Mouse (Mus musculus) heart, embryonic 10.5 days (tissue): ENCODE data around the gene Gm20388. TPM values are rescaled to one million over a fixed set of nuclear protein-coding genes. Genes with fewer than 3 reads are reported as not detected.

Source experiments
- DNase-seq: peaks from one replicate; pipeline ENCODE4 v3.0.0-alpha.2; 2017; ENCODE audit warnings: low spot score
- H3K27ac ChIP-seq: fragments of 300-500 bp; sonication (generic); 2 replicates; pipeline ENCODE4 v1.5.1; 2016; ENCODE audit warnings: mild to moderate bottlenecking
- H3K27me3 ChIP-seq: fragments of 300-500 bp; sonication (generic); 2 replicates; pipeline ENCODE4 v1.6.1; 2016; ENCODE audit warnings: mild to moderate bottlenecking; ENCODE audit not compliant: poor library complexity, insufficient read depth, severe bottlenecking
- H3K36me3 ChIP-seq: fragments of 300-500 bp; sonication (generic); 2 replicates; pipeline ENCODE4 v1.6.1; 2016; ENCODE audit warnings: mild to moderate bottlenecking, moderate library complexity
- H3K4me1 ChIP-seq: fragments of 300-500 bp; sonication (generic); 2 replicates; pipeline ENCODE4 v1.6.1; 2016; ENCODE audit warnings: mild to moderate bottlenecking
- H3K4me3 ChIP-seq: fragments of 300-500 bp; sonication (generic); 2 replicates; pipeline ENCODE4 v1.5.1; 2016; ENCODE audit warnings: mild to moderate bottlenecking, moderate library complexity
- H3K9me3 ChIP-seq: fragments of 300-500 bp; sonication (generic); 2 replicates; pipeline ENCODE4 v1.6.1; 2016; ENCODE audit warnings: mild to moderate bottlenecking, moderate library complexity
- WGBS: fragments of 180-500 bp; shearing (Covaris S2); methylation state at CpG from one replicate; pipeline ENCODE4 v1.1.7; 2016; 5-methylcytosine and 5-hydroxymethylcytosine counted together
- polyA plus RNA-seq: library from polyadenylated mRNA; unstranded; fragments of >200 nt; fragmentation: Nextera tagmentation; extraction: Ambion mirVana; gene quantifications from 2 replicates; pipeline ENCODE4 v1.2.1, GENCODE M21; 2016

Gene Gm20388
- polyA plus RNA-seq, 1 experiment from 2014 or later, result 4.5 TPM

DNA sequence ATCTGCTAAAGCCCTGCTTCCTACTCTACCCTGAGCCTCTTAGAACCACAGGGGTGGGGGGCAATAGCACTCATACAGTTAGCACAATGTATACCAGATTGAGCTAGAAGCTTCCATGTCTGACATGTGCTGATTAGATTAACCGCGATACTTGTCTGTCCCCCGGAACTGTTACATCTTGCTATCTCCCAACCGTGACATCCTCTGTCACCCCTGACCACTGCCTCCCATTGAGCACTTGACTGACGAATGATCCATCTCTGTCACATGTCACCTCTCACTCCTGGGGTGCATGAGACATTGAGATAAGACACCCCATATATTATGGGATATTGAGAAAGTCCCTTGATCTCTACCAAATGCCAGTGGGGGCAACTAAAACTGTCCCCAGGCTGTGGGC is 115.6 kb downstream of the Gm20388 start:
- Histone ChIP-seq H3K36me3 (no peaks in the 10 kb centered on the region), H3K4me3 (no peak overlapping the region), H3K27me3 (peaks cover 29% of the 10 kb centered on the region; the same call in 1 of the 2 replicates), H3K27ac (no peak overlapping the region), H3K4me1 (peaks cover 22% of the 10 kb centered on the region), H3K9me3 (no peaks in the 10 kb centered on the region)
- DNase-seq, result no peak
- 38% methylated on average over 5 of the region's 5 CpGs for WGBS

DNA sequence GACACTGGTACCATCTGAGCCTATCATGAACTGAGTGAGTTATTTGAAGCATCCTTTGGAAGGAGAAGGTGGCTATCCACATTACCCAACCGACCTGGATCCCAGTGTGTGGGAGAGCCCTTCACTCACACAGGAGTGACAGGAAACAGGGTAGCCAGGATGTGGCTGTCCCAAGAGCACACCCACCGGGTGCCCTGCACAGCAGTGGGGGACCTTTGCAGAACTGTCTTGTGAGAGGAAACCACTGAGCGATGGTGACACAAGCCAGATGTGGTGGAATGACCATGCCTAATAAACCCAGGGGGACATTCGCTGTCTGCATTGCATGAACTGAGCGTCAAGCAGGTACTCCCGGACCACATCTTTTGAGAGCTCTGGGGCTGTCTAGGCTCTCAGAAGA is 116.3 kb downstream of the Gm20388 start:
- Histone ChIP-seq H3K4me3 (no peak overlapping the region), H3K4me1 (peaks cover 22% of the 10 kb centered on the region), H3K27me3 (peaks cover 21% of the 10 kb centered on the region; the same call in 1 of the 2 replicates), H3K27ac (no peak overlapping the region), H3K9me3 (no peaks in the 10 kb centered on the region), H3K36me3 (no peaks in the 10 kb centered on the region)
- DNase-seq, result no peak
- 80% methylated on average over 6 of the region's 6 CpGs for WGBS

DNA sequence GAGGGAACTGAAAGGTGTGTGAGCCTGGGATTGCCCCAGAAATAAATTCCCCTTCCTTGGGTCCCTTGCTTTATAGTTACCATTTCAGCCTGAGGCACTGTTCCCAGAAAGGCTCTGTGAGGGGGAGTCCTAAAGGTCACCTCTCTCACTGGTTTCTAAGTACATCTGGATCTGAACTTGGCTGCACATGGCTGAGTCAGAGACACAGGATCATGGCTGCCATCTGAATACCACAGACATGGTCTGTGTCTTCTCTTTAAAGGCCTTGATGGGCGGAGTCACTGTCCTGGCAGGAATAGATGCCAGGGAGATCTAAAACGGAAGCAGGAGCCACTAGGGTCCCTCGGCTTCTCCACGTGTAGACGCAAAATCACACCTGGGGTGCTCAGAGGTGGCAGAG is 119.8 kb downstream of the Gm20388 start:
- H3K36me3 ChIP-seq, result no peaks in the 10 kb centered on the region

DNA sequence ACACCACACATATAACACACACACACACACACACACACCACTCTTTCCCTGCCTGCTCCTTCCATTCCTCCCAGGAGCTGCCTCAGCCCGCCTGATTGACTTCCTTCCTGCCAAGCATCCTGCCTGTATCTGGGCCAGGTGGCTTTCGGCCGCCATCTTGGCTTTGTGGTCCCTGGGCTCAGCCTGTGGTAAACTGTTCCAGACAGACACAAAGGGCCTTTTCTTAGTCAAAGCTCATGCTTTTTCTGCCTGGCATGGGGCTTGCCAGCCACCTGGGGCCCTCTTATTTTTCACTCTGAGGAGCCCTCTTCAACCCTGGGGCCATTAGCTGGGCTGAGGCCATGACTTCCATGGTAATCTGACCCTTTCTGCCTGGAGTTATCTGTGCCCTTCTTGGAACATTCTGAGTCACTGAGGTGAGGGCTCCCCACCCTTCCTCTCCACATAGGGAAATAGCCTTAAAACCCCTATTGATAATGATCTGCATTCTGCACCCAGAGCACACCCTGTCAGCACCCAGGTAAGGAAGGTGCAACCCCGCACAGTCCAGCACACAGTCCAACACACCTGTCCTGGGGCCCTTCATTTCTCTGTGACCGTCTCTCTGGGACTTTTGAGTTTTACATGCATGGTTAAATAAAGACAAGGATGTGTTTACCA is 122.0 kb downstream of the Gm20388 start:
- no peaks in the 10 kb centered on the region for H3K36me3 ChIP-seq
- 85% methylated on average over 5 of the region's 5 CpGs for WGBS
- H3K9me3 ChIP-seq, result no peaks in the 10 kb centered on the region
- DNase-seq, result no peak
- no peak overlapping the region for H3K4me3 ChIP-seq
- no peak overlapping the region for H3K27ac ChIP-seq
- H3K27me3 ChIP-seq, result peaks cover 13% of the 10 kb centered on the region
- peaks cover 43% of the 10 kb centered on the region for H3K4me1 ChIP-seq

More for the DNA sequence above, 119.8 kb downstream of the Gm20388 start:
- Histone ChIP-seq H3K4me1 (peaks cover 35% of the 10 kb centered on the region), H3K4me3 (no peak overlapping the region), H3K27me3 (no peaks in the 10 kb centered on the region), H3K27ac (no peak overlapping the region), H3K9me3 (no peaks in the 10 kb centered on the region)
- no peak for DNase-seq
- WGBS, result 67% methylated on average over 5 of the region's 5 CpGs

DNA sequence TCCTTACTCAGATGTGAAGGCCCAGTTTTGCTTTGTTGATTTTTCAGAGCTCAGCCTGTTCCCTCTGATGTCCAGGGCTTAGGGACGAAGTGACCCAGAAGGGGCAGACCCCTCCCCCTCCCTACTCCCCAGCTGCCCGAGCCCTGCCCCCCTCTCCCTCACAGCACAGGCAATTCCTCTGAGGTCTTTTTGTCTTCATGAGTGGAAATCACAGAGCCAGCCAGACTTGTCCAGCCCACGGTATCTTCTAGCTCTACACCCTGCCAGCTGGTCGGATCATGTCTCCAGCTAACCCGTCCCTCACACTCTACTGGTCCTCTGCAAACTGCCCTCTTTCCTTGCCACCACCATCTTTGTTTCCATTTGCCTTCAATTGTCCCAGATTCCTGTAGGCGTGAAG is 123.8 kb downstream of the Gm20388 start:
- WGBS, result 51% methylated on average over 6 of the region's 6 CpGs
- Histone ChIP-seq H3K4me3 (no peak overlapping the region), H3K27me3 (peaks cover 24% of the 10 kb centered on the region), H3K27ac (peak overlapping the region; percentile 49), H3K4me1 (peaks cover 51% of the 10 kb centered on the region), H3K9me3 (no peaks in the 10 kb centered on the region), H3K36me3 (no peaks in the 10 kb centered on the region)
- DNase-seq, result no peak

DNA sequence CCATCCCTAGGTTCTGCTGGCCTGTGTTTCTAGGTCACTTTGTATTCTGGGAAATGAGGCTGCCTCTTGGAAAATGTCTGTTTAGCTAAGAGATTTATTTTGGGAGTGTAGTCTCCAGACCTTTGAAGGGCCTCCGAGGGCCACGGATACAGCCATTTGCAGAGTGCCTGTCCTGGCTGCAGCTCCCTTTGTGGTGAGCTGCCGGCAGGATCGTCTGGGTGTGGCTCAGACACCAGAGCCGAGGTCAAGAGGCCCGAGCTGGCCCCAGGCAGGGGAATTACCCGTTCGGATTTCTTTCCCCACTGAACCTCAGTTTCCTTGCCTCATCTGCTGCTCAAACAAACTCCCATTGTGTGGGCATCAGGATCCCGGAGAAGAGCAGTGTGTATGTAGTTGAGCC is 125.5 kb downstream of the Gm20388 start:
- no peaks in the 10 kb centered on the region for H3K9me3 ChIP-seq
- H3K27ac ChIP-seq, result peak overlapping the region; percentile 78
- 14% methylated on average over 9 of the region's 9 CpGs for WGBS
- H3K4me3 ChIP-seq, result peak overlapping the region; percentile 16; the same call in 1 of the 2 replicates
- peaks cover 24% of the 10 kb centered on the region for H3K27me3 ChIP-seq
- H3K36me3 ChIP-seq, result no peaks in the 10 kb centered on the region
- H3K4me1 ChIP-seq, result peaks cover 59% of the 10 kb centered on the region
- DNase-seq, result no peak

DNA sequence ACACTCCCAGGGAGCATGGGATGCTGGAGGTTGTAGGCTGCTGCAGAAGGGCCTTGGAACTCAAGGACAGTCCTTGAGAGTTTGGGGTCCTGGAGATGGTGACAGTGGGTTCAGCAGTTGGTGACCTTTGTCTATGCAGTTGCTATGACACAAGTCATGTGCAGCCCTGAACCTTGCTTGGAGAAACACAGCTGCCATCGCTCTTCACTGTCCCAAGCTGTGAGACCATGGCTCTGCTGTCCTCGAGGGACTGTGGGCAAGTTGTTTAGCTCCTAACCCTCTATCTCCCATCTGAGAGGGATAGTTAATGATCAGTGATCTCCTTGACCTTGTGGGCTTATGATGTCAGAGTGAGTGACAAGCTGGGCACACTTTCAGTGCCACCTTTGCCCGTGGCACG is 125.9 kb downstream of the Gm20388 start:
- peaks cover 24% of the 10 kb centered on the region for H3K27me3 ChIP-seq
- no peaks in the 10 kb centered on the region for H3K36me3 ChIP-seq
- peaks cover 63% of the 10 kb centered on the region for H3K4me1 ChIP-seq
- H3K27ac ChIP-seq, result peak overlapping the region; percentile 78
- DNase-seq, result no peak
- WGBS, result 82% methylated on average over 4 of the region's 4 CpGs
- H3K4me3 ChIP-seq, result peak overlapping the region; percentile 16; the same call in 1 of the 2 replicates
- H3K9me3 ChIP-seq, result no peaks in the 10 kb centered on the region

DNA sequence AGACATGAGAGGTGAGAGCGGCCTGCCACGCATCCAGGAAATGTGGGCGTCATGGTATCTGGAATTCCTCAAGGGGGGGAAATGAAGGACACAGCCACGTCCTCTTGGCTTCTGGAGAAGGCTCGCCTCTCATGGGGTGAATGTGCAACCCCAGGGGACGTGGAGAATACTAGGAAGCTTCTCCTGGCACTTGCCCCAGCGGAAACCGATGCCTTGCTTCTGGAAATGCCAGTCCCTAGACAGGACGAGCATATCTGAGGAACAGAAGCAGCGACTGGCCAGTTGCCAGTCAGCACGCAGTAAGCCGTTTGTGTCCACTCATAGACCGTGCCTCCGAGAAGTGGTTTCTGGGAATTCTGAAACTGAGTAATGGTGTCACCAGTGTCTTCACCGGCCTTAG is 126.6 kb downstream of the Gm20388 start:
- Histone ChIP-seq H3K4me3 (no peak overlapping the region; the same call in 1 of the 2 replicates), H3K9me3 (no peaks in the 10 kb centered on the region), H3K27me3 (peaks cover 24% of the 10 kb centered on the region), H3K36me3 (no peaks in the 10 kb centered on the region), H3K27ac (peak overlapping the region; percentile 78; the same call in 1 of the 2 replicates), H3K4me1 (peaks cover 63% of the 10 kb centered on the region)
- 63% methylated on average over 15 of the region's 15 CpGs for WGBS
- DNase-seq, result no peak

DNA sequence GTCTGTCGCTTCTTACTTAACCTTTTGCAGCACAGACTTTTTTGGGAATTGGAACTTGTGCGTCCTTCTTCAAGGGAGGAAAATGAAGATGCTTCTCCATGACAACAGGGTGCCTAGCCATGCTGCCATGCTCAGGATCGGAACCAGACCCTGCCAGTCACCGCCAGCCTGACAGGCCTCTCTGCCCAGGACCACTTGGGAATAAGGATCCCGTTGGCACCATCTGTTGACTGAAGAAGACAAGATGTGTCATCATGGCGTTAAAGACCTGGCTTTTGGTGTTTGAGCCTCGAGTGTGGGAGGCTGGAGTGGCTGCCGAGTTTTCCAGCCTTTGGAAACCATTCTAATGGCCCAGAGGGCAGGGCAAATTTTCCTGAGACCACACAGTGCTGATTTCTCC is 127.0 kb downstream of the Gm20388 start:
- H3K27me3 ChIP-seq, result peaks cover 25% of the 10 kb centered on the region
- H3K36me3 ChIP-seq, result no peaks in the 10 kb centered on the region
- 77% methylated on average over 8 of the region's 8 CpGs for WGBS
- H3K9me3 ChIP-seq, result no peaks in the 10 kb centered on the region
- no peak for DNase-seq
- no peak overlapping the region for H3K27ac ChIP-seq
- H3K4me3 ChIP-seq, result no peak overlapping the region
- peaks cover 63% of the 10 kb centered on the region for H3K4me1 ChIP-seq

DNA sequence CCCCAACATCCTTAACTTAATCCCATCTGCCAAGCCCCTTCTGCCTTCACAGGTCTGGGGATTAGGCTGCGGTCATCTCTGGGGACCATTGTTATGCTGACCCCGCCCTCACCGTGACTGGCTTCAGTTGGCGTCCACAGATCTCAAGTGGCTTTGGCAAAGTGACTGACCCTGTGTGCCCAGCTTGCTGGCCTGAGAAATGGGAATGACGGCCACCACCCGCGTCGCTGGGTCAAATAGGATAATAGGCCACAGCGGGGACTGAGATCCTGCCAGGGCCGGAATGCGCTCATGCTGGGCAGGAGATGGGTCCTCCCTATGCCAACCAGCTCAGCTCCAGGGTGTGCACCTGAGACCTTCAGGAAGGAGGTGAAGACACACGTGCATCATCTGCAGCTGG is 128.1 kb downstream of the Gm20388 start:
- no peak for DNase-seq
- H3K27me3 ChIP-seq, result peaks cover 37% of the 10 kb centered on the region
- peaks cover 64% of the 10 kb centered on the region for H3K4me1 ChIP-seq
- no peaks in the 10 kb centered on the region for H3K36me3 ChIP-seq
- H3K4me3 ChIP-seq, result no peak overlapping the region
- 0 out of 2 replicates have a peak overlapping the region, but pooled peaks have one; percentile 1 for H3K27ac ChIP-seq
- WGBS, result 89% methylated on average over 12 of the region's 12 CpGs
- H3K9me3 ChIP-seq, result no peaks in the 10 kb centered on the region

DNA sequence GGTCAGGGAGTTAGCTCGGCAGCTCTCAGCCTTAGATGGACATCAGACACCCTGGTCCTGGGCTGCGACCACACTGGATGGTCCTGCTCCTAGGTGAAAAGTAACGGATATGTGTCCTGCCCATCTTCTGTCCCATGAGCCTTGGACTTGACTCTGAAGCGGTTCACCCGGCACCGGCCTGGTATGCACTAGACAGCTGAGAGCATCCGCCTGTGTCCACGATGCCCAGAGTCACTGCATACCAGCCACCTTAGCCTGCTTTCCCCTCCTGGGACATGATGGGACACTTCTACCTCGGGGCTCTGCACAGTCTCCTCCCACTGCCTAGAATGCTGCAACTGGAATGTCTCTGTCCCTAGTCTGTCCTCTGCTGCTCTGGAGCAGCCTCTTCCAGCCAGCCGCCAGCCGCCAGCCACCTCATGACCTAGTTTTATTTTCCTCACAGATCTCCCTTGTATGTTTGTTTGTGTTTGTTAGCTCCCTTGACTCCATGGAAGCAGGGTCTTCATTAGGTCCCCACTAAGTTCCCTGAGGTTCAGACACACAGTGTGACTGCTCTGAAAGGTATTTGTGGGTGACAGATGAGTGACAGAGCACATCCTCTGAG is 128.8 kb downstream of the Gm20388 start:
- Histone ChIP-seq H3K9me3 (no peaks in the 10 kb centered on the region), H3K36me3 (no peaks in the 10 kb centered on the region), H3K4me3 (no peak overlapping the region), H3K27me3 (peaks cover 44% of the 10 kb centered on the region), H3K27ac (peak overlapping the region; percentile 1; the same call in 1 of the 2 replicates), H3K4me1 (peaks cover 58% of the 10 kb centered on the region)
- WGBS, result 63% methylated on average over 11 of the region's 11 CpGs
- no peak for DNase-seq

DNA sequence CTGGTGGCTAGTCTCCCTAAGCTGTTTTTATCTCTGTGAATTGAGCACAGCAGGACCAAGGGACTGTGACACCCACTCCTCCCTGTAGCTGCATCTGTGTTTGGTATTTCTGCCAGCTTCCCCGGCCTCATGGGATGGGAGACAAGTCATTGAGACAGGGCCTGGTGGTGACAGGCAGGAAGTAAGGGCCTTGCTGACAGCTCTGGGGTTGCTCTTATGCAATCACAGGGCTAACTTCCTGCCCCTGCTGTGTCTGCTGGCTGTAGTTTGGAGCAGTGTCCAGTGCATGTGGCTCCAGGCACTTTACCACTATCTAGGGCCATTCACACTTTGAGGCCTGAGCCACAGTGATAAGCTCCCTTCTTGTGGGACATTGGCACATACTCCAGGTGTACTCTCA is 130.2 kb downstream of the Gm20388 start:
- H3K36me3 ChIP-seq, result no peaks in the 10 kb centered on the region
- peak; percentile 92 for DNase-seq
- H3K4me1 ChIP-seq, result peaks cover 58% of the 10 kb centered on the region
- H3K9me3 ChIP-seq, result no peaks in the 10 kb centered on the region
- WGBS, result 9% methylated on average over 1 of the region's 1 CpGs
- H3K27me3 ChIP-seq, result peaks cover 55% of the 10 kb centered on the region
- no peak overlapping the region; the same call in 1 of the 2 replicates for H3K27ac ChIP-seq
- H3K4me3 ChIP-seq, result no peak overlapping the region

DNA sequence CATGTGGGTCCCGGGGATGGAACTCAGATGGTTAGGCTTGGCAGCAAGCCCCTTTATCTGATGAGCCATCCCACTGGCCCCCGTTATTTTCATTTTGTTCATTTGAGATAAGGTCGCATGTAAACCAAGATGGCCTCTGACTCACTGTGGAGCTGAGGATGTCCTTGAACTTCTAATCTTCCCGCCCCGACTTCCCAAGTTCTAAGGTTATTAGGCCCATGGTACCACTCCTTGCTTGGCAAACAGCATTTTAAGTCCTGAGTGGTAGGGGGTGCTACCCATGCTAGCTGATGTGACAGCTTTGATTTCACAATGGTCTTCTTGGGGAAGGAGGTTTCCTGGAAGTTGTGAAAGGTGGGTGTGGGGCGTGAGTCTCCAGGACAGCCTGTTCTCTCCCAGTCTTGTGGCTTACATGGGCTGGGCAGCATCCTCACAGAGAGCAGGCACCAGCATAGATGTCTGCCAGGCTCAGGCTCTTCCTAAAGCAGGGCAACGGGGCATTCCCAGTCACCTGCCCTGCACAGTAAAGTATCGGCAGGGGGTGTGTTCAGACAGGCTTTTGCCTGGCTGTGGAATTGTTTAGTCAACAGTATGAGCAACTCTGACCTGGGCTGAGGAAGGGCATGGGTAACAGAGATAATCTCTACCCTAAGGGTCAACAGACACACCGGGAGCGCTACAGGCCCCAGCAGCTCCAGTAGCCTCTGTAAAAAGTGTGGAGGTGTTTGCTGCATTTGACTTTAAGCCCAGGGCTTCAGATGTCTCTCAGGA is 132.1 kb downstream of the Gm20388 start:
- Histone ChIP-seq H3K27me3 (peaks cover 45% of the 10 kb centered on the region), H3K9me3 (no peaks in the 10 kb centered on the region), H3K4me1 (peaks cover 56% of the 10 kb centered on the region), H3K36me3 (no peaks in the 10 kb centered on the region), H3K4me3 (no peak overlapping the region), H3K27ac (0 out of 2 replicates have a peak overlapping the region, but pooled peaks have one; percentile 23)
- no peak for DNase-seq
- 61% methylated on average over 10 of the region's 10 CpGs for WGBS
